Mouse (Mus musculus) kidney, postnatal 36 days (tissue): ENCODE data around the gene Clmn.

ENCODE experiments used
- DNase-seq, 2 experiments: peaks; one replicate each; pipeline ENCODE4 v3.0.0; 2021 to 2022; ENCODE audit warnings: mixed read lengths in 2 of 2

Clmn gene

GRCm38 (mm10) chr12:104879577-104879989, 14.7 kb upstream of the Clmn start:
- no peak for DNase-seq

GRCm38 (mm10) chr12:104876053-104876452, 11.2 kb upstream of the Clmn start:
- DNase-seq = no peak

DNA sequence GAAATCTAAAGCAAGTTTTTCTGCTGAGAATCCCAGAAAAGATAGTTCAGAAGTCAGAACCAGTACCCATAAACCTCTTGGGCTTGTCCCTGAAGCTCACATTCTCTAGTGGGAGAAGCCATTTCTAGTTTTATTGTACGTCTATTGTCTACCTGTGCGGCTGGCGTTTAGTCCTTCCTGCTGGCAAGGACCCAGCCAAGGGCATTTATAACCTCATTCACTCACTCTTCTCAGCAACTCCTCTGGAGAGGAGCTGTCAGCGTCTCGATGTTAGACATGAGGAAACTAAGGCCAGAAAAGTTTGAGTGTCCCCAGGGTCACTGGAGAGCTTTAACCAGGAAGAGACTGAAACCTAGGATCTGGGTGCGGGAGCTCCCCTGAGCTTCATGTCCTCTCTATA, 7.1 kb upstream of the Clmn start:
- no peak for DNase-seq

DNA sequence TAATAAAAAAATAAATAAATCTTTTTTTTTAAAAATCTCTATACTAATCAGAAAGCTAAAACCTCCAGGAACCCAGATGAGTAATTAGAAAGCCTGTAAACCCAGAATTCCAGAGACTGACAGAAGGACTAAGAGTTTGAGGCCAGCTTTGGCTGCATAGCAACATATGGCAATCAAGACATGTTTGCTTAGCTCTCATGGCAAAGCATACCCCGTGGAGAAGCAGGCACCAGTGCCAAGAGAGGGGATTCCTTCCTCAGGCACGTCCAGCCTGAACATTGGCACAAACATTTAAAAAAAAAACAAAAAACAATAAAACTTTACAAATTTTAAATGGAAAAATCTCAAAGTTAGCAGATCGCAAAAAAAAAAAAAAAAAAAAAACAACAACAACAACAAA, 4.9 kb upstream of the Clmn start:
- no peak for DNase-seq

DNA sequence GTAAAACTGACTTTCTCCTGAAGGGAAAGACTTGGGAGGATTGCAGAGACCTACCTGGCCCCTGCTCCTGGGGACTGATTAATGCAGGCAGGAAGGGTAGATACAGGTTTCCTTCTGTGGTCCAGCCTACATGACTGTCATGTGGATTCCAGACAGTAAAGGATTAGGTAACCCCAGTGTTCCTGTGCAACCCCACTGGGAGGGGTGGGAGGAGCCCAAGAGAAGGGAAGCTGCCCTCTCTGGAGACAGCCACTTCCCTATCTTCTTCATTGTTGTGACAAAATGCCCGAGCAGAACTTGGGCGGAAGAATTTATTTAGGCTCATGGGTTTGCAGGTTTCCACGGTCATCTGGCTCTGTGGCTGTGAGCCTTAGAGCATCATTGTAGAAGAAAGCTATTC, 3.6 kb upstream of the Clmn start:
- DNase-seq = no peak

- no peak for DNase-seq
These were observed 3.0 kb upstream of the Clmn start for GRCm38 (mm10) chr12:104867851-104868250.

DNA sequence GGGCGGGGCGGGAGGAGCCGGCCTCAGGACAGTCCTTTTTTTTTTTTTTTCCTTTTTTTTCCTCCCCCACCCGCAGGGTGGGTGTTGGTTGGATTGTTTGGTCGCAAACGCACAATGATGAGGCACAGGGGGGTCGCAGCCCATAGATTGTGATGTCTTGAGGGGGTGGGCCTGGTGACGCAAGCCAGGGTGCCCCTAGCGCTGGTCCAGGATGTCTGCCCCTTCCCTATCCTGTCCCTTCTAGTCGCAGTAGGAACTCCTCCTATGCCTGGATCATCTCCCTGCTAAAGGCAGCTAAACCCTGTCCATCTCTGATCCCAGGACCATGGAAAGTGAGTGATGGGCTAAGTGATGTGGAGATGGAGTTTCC, 275 bp upstream of the Clmn start:
- DNase-seq = no peak

DNA sequence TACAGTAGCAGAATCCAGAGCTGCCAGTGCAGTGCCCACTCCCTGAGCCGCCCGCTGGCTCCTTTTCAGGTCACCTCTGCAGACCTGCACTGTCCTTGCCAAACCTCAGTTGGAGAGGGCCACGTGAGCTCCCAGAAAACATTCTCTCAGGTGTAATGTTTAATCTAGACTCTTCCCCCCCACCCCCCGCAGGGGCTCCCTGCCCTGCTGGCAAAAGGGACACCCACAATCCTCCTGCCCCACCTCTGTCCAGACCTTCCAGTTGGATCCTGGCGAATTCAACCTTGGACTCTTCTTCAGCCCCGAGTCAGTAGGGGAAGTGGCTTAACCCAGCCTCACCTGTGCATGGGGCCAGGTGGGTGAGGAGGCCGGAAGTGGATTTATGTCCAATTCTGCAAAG, 1.2 kb downstream of the Clmn start:
- DNase-seq = peak; percentile 90 to 93

- DNase-seq = no peak
These were observed 5.7 kb downstream of the Clmn start for GRCm38 (mm10) chr12:104859140-104859539.

GRCm38 (mm10) chr12:104858732-104859131, 6.1 kb downstream of the Clmn start:
- DNase-seq = peak in 1 of 2 experiments; percentile 46

DNA sequence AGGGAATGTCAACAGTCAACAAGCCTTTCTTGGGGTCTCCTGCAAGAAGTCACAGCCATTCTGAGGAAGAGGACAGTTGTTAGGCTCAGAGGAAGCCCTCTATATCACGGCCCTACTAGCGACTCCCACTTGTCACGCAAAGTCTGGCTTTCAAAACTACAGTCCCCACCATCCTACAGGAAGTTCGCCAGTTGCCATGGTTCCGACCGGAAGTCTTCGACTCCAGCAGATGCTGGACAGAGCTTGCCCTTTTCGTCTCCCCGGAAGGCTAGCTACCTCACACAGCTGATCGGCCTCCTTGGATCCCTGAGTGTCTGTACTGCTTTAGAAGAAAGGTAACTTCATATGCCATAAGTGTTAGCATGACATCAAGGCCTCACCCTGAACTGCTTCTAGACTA, 7.3 kb downstream of the Clmn start:
- no peak for DNase-seq

DNA sequence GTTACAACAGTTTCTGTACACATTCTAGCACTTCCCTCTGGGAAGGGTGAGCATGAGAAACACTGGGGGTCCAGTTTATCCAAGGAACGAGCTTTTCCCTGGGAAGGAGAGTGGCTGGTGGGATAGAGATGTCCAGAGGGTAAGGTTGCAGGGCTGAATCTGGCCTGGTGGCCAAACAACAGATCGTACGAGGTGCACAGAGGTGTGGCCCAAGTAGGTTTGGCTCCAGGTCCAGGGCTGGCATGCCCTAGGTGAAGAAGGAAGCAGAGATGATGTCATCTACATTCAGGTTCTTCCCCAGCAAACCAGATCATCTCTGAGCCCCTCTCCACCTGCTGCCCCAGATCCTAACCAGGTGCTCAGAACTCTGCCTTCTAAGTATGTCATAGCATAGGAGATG, 8.3 kb downstream of the Clmn start:
- DNase-seq = no peak

DNA sequence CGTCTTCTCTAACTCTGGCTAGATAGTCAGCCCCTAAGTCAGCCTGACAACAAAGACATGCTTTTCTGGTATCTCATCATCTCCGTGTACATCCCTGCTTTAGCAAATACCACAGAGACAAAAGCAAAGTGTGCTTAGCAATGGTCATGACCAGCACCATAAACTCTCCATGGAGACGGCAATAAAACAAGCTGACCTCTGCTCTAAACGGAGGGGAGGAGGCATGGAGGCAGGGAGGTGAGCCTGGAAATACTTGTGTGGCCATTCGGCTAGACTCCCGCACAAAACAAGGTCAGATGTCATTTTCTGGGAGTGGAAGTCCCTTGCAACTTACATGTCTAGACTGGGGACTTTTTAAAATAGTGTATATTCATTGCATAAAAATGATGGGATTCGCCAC, 9.3 kb downstream of the Clmn start:
- peak in 1 of 2 experiments; percentile 49 for DNase-seq

DNA sequence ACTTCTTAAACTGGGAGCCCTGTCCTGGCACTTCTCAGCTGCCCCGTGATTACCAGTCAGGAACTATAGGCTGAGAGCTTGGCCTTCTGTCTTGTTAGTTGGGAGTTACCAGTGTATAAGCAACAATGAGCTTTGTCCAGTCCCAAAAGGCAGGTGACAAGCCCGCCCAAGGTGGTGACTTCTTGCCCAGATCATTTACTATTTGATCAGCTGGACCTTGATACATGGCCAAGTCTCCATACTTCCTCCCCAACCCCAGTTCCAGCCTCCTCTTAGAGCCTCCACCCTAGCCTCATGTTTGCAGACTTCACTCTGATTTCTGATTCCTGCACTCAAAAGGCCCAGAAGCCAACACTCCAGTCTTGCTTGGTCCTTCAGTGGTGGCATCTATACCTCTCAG, 10.1 kb downstream of the Clmn start:
- no peak for DNase-seq

GRCm38 (mm10) chr12:104853374-104853773, 11.5 kb downstream of the Clmn start:
- DNase-seq = no peak

- DNase-seq = peak; percentile 76 to 78
These were observed 13.0 kb downstream of the Clmn start for GRCm38 (mm10) chr12:104851711-104852508.

DNA sequence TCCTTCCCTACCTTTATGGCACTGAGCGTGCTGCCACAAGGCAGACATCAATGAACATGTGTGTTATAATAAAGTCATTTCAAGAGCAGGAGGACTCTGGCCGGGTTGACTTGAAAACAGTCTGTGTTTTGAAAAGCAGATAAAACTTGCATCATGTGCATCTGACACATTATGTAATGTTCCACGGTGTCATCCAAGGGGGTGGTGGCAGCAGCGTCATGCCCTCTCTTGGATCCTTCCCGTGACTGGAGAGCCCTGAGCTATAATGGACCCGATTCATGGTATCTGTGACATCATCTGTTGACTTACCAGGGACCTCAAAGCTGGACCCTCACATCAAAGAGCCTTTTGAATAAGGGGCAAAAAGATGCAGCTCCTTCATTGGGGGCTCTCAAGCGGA, 14.8 kb downstream of the Clmn start:
- DNase-seq = no peak

- no peak for DNase-seq
These were observed 16.2 kb downstream of the Clmn start for GRCm38 (mm10) chr12:104848667-104849066.

DNA sequence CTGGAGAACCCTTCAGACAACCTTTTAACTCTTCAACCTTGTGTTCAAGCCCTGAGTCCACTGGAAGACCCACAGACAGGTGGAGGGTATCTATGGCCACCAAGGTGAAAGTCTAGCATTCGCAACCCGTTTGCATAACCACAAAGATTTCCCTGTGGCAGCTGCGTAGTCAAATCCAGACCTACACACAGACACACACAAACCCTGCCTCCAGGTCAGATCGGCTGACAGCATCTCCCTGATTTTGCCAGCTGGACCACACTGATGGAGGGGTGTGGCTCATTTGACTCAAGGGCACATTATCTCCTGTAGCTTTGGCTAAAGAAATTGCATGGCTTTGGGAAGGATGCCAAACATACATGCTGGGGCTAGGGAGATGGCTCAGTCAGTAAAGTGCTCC, 17.6 kb downstream of the Clmn start:
- no peak for DNase-seq

GRCm38 (mm10) chr12:104845707-104846106, 19.2 kb downstream of the Clmn start:
- peak; percentile 77 to 81 for DNase-seq

- DNase-seq = no peak
These were observed 19.9 kb downstream of the Clmn start for GRCm38 (mm10) chr12:104844989-104845388.

GRCm38 (mm10) chr12:104844279-104844678, 20.6 kb downstream of the Clmn start:
- no peak for DNase-seq

DNA sequence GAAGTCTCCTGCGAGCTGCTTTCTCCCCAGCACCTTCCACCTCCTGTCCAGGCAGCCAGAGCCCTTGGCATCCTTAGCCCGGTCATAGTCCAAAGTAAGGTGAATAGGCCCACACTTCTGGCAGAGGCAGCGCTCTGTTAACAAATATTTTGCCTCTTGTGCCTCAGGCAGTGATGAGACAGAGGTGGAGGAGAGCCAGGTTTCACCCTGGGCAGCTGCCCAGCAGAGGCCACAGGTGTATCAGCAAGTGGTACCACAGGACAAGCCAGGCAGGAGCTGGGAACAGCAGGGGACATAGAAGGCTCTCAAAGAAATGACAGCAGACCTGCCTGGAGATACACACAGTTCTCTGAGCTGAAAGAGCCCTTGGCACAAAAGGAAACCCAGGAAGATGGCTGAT, 23.6 kb downstream of the Clmn start:
- peak; percentile 86 to 91 for DNase-seq

- peak; percentile 60 to 84 for DNase-seq
These were observed 25.9 kb downstream of the Clmn start for GRCm38 (mm10) chr12:104838987-104839386.

DNA sequence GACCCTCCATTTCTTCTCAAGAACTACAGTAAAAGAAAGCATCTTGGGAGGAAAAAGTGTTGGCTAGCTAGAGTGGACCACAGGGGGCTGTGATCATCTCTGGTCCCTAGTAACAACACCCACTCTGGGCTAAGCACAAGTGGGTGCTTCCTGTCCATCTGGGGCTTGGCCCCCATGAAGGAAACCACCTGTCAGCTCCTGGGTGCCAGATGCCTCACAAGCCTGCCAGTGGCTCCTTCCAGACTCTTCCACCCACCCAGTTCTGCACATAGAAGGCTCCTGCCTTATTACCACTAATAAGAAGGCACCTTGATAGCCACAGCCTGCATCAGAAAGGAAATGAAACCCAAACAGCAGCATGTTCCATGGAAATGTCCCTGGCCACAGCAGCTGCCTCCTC, 26.4 kb downstream of the Clmn start:
- DNase-seq = no peak
